Mouse (Mus musculus) frontal cortex, postnatal 25 days (tissue): ENCODE data around the gene Als2.

Source experiments
- DNase-seq, 2 experiments: peaks; one replicate each; pipeline ENCODE4 v3.0.0; 2022; ENCODE audit warnings: low spot score in 2 of 2

Als2 gene

DNA sequence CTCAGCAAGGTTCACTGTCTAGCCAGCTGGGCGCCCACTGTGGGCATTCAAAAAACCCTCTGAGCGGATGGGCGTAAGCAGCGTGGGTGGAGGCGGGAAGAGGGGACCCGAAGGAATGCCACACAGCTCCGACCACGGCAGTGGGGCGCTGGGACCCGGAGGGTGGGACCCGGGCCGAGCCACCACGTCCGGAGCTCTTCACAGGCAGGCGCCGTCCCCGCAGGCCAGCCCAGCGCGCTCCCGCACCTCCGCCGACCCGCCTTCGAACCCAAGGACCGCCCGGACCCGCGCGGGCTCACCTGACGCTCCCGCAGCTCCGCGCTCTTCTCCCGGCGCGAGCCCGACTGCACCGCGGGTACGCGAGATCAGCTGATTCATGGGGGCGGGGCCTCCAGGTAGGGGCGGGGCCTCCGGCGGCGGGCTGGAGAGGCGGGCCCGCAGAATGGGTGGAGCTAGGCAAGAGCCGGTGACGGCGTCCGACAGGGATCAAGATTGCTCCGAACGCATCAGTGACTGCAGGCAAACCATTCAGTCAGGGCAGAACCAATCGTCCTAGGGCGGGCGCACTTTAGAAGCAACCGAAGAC, at the start of gene Als2:
Gene Als2 (minus strand): TSS at position 376 of the 586 bp plus-strand sequence.
- DNase-seq = peak; percentile 98 to 100

DNA sequence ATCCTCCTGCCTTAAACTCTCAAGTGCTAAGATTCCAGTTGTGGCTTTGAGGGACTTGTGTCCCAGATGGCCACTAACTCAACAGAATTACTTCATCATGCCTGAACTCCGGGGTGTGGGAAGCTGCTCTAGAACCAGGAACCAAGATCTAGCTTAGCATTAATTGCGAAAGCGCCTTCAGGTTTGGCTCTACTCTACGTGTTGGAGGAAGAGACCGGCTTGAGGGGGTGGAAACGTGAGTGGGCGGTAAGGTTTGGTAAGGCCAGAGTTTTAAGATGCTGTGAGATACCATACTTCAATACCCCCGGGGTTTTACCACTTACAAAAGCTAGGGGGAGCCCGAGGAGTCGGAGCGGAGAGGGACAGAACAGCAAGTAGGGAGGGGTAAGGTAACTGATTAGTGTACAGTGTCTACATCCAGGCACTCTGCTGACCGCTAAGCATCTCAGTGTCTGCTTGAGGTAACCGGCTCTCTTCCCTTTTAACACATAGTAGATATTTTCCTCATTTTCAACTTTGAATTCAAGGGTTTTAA, 49.4 kb upstream of the Als2 start:
- no peak for DNase-seq

GRCm38 (mm10) chr1:59285880-59286279, 48.8 kb upstream of the Als2 start:
- DNase-seq = no peak

DNA sequence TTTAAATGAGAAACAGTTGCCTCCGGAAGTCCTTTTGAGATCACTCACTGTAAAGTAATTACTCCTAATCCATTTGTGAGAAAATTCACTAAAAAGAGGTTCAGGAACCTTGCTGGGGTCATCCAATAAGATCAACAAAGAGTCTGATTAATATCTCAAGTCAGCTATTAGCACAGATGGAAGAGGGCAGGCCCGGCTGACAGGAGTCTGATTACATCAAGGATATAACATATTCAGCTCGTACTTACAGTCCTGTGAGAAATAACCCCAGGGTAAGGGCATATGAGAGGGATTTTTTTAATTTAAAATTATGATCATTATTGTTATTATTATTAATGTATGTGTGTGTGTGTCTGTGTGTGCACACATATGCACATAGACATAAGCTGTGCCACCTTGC, 35.2 kb upstream of the Als2 start:
- DNase-seq = no peak

DNA sequence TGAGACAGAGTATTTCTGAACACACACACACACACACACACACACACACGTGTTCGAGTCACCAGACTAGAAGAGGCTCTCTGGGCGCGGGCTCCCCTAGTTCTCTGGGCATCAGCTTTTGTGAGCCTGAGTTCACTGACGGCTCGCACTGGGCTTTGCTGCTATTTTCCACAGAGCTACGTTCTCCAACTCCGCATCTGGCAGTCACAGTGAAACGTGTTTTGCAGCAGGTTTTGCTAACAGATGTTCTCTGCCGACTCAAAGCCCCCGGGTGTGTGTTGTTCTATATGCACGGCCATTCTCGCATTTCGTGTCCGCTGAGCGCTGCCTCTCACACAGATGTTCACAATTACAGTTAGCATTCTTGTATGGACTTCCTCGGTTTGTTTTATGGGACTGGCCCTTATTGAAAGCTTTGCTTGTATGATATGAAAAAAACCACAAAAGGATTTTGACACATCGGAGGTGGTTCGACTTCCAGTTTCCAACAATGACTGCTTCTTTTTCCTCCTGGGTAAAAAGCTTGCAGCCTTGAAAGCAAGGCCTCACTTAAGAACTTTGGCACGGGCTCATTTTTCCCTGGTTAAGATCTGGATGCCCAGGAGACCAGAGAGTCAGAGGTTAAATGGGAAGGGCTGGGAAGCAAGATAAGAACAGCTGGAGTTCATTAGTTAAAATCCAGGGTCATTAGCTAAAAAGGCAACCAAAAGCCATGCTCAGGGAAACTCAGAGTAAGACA, 33.1 kb upstream of the Als2 start:
- no peak for DNase-seq

- no peak for DNase-seq
These were observed 32.4 kb upstream of the Als2 start for GRCm38 (mm10) chr1:59269466-59269865.

GRCm38 (mm10) chr1:59268931-59269330, 31.9 kb upstream of the Als2 start:
- DNase-seq = no peak

DNA sequence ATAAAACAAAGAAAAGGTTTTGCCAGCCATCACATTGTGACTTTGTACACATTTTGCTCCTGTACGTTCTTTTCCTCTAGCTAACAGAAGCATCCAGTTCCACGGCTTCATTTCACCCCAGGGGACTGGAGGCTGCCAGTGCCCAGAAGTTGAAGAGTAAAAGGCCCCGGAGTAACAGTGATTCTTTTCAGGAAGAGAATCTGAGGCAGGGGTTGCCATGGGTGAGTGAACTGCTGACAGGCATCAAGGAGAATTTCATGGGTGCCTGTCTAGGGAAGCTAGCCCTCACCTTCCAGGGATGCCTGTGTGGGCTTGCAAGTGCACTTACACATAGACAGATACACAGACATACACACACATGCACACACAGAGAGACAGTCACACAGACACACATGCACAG, 20.7 kb upstream of the Als2 start:
- no peak for DNase-seq

GRCm38 (mm10) chr1:59256751-59257231, 19.8 kb upstream of the Als2 start, which contains the start of gene Cdk15:
Gene Cdk15, plus strand, starts transcription at chr1:59256906.
- DNase-seq = no peak

DNA sequence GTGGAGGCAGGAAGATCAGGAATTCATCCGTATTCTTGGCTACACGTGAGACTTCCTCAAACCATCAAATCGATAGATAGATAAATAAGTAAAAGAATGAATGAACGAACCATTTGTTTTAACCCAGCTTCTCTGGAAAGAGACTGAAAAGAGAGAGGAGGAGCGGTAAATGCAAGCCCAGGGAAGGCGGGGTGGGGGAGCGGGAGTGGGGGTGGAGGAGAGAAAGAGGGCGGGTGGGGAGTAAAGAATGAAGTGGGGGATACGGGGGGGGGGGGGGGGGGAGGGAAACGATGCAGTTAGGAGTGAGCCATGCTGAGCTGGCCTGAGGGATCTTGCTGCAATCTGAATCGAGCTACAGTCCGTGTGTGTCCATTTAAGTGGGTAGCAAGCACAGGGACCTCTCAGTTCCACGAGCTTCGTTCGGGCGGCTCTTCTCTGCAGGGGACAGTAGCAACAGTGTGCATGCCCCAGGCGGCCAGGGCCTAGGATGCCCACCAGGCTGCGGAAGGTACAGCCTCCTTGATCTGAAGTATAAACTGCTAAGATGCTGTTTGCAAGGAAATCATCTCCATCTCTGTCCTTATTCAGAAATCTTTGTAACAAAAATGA, 16.4 kb upstream of the Als2 start:
- no peak for DNase-seq

DNA sequence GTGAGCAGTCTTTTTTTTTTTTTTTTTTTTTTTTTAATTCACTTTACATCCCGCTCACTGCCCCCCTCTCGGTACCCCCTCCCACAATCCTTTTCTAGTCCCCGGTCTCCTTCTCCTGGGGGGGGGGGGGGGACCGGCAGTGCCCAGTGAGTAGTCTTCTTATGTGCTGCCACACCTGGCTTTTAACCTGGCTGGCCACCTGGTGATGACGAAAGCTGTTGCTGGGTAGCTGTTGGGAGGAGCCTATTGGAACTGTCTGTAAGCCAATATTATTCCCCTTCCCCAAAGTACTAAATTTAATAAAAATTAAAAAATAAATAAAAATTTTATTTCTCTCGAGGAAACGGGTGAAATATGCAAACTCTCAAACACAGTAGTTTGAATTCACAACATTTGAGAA, 15.7 kb upstream of the Als2 start:
- DNase-seq = no peak

DNA sequence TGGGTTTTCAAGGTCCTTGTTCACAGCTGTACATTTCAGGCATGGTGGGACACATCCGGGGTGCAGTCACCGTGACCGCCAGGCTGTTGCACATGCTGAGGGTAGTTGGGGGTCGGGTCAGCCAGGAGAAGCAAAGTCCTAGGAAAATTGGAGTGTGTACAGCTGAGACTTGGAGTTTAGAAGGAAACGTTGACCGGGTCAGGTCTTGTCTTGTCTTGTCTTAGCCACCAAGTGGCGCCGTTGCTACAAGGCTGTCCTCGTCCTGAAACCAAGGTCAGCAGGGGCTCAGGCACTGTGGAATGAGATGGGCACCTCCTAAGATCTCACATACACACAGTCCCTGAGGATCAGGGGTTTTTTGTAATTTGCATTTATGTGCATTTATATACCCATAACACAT, 10.6 kb upstream of the Als2 start:
- DNase-seq = peak in 1 of 2 experiments; percentile 15

GRCm38 (mm10) chr1:59243770-59244169, 6.7 kb upstream of the Als2 start:
- DNase-seq = no peak

DNA sequence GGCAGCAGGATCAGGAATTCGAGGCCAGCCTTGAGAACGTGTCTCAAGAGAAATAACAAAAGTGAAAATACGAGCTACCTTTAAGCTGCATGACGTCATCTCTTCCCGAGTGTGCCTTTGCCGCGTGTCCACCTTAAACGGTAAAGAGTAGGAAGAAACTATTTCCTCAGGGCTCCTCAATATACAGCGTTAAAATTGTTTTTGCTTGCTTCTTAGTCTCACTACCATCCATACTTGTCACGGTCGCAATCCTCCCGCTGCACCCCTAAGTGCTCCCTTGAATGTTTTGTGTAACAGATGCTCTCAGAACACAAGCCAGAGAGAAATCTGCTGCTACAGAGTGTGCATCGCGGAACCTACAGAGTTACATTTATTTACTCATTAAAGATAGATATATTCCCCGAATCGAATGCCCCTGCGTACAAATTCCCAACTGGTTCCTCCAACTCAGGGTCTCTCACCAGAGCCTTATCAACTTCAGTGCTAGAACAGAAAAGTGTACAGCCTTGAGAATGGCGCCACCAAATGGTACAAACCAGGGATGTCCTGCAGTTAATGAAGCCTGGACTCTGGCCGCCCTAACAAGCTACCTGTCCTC, 682 bp upstream of the Als2 start:
- DNase-seq = peak; percentile 45 to 51

DNA sequence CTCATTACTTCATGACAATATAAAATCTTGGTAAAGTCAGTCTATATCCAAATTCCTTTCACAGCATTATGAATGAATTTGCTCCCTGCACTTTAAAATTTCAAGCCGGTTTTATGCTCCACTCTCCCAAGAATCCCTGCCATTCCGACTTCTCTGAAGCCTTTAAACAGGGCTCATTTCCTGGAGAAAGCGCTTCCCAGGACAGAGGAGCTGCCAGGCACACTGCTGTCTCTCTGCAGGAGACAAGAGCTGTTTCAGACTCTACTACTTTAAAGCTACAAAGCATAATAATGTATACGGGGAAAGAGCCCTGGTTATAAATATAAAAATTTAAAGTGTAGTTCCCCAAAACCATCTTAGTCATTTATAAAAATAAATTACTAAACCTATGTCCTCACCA, 7.8 kb downstream of the Als2 start:
- no peak for DNase-seq

DNA sequence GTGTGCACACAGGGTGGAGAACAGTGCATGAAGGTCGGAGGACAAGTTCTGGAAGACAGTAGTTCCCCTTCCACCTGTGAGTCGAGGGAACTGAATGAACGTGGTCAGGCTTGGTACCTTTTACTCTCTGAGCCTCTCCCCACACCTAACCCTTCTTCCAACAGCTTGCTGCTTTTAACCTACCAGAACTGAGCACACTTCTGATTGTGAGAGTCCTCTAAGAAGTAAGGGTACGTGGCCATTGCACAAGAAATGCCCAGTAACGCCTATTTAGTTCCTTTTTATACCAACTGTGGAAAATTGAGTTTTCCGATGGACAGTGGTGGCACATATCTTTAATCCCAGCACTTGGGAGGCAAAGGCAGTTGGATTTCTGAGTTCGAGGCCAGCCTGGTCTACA, 8.5 kb downstream of the Als2 start:
- no peak for DNase-seq

DNA sequence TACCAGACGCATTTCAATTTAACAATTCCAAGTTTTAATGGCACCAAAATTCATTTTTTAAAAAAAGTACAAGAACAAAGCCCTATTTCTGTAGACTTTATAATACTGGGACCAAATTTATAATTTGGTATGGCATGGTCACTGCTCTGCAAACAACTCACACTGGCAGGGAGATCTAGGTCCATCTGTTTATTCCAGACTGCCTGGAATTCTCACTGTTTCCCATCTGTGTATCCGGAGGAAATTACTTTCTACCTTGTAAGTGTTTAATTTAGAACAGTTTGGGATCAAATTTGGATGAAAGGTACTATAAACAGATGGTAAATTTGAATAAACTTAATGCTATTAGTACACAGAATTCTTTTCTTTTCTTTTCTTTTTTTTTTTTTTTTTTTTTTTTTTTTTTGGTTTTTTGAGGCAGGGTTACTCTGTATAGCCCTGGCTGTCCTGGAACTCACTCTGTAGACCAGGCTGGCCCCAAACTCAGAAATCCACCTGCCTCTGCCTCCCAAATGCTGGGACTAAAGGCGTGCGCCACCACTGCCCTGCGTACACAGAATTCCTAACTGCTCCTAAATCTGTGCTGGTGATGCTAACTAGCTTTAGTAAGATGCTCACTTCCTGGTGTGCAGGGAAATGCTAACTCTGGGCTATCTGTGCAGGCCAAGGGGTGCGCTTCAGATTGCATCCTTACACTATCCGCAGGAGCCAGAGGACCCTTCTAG, 14.8 kb downstream of the Als2 start:
- no peak for DNase-seq

DNA sequence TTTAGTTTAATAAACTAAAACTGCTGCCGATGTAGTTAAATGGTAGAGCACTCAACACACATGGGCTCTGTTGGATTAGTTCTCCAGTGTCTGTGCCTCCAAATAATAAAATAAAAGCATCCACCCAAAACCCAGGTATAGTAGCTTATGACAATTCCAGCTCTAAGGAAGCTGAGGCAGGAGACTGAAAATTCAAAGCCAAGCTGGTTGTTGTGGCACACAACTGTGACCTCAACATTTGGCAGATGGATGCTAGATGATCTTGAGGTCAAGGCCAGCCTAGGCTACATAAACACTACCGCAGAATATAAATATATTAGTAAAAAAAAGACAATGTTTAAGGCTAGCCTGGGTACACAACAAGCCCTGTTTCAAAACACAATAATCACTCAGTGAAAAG, 15.4 kb downstream of the Als2 start:
- DNase-seq = no peak

DNA sequence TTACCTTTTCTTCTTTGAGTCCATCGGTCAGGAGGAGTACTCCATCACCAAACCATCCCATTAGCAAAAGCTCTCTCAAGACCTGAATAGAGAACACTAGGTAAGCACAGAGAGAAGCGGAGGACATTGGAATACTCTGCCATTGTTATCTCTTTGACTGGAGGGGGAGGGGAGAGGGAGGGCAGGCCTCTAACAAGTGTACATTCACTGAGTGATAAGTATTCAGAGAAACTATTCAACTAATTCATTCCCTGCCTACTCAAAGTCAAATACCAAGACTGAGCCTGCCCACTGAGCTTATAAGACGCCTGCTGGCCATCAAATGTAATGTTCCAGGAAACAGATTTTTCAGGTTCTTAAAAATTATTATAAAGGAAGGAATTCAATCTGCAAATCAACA, 16.7 kb downstream of the Als2 start:
- DNase-seq = no peak

DNA sequence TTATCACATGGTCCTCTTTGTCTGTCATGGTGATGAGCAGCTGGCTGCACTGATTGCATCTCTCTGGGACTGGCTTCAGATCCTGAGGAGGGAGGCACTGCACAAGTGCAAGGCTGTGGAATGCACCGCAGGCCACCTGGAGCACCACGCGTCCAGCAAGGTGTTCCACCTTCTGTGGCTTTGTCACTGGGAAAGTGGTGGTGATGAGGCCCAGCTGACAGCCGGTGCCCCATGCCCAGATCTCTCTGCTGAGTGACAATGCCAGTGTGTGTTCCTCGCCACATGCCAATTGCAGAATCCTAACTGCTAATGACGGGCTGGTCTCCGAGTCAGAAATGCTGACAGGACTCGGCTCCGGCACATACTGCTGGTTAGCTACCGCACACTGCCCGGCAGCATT, 21.6 kb downstream of the Als2 start:
- no peak for DNase-seq

DNA sequence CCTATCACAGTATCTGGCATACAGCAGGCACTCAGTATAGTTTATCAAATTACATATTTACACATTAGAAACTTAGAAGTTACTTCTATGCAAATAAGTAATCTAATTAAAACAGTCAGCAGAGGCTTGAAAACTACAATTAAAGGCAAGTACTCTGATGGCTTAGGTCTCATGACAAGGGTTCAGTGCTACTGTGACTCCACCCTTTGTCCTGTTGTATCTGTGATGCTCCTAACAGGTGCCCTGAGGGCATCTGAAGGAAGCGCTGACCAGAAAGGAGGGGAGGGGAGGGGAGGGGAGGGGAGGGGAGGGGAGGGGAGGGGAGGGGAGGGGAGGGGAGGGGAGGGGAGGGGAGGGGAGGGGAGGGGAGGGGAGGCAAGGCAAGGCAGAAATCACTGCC, 24.1 kb downstream of the Als2 start:
- DNase-seq = no peak
